Mouse (Mus musculus): Measurements from ENCODE around the gene Rpl23. TPM values are rescaled to one million over a fixed set of nuclear protein-coding genes. Genes with fewer than 3 reads are reported as not detected.
A peak's percentile ranks its signal among the peaks of the same experiment; 100 is the strongest.

Gene Rpl23
- polyA plus RNA-seq, 1 experiment, result 120 TPM

DNA sequence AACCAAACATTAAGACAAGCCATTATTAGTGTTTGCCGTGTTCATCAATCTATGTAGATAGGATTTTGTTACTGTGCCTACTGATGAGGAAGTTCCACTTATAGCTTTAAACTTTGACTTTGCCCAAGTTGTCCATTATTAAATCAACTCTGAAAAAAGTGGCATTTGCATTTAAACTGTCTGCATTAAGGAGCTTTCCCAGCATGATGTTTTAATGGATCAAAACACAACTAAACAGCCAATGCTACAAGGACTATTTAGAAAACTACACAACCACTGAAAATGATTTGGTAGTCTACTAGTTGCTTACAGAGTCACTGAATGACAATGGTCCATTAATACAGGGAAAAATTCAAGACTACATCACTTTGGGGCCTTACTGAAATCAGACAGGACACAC is 3.3 kb downstream of the Rpl23 start:
- no peaks in the 10 kb centered on the region for H3K27me3 ChIP-seq (ENCODE audit: control insufficient read depth, insufficient read depth, low read length)
- H3K4me1 ChIP-seq (ENCODE audit: control insufficient read depth, insufficient read depth, low read length), result peaks cover 3% of the 10 kb centered on the region
- H3K27ac ChIP-seq (ENCODE audit: control insufficient read depth, insufficient read depth, low read depth, low read length), result no peak overlapping the region
- TF ChIP-seq POLR2A (IDR thresholded peaks at IDR 0.05; ENCODE audit: control insufficient read depth, low read depth, low read length) (no peak), CTCF (IDR thresholded peaks at IDR 0.05; ENCODE audit: control insufficient read depth, insufficient read depth, insufficient replicate concordance, low read depth, low read length) (no peak)
- no peak overlapping the region for H3K4me3 ChIP-seq (ENCODE audit: control insufficient read depth, low read depth, low read length)
- no peaks in the 10 kb centered on the region; the same call in 1 of the 2 replicates for H3K36me3 ChIP-seq (ENCODE audit: control insufficient read depth, insufficient read depth, low read length)

GRCm38 (mm10) chr11:97777129-97777529 is 5.1 kb downstream of the Rpl23 start:
- TF ChIP-seq CTCF (IDR thresholded peaks at IDR 0.05; ENCODE audit: control insufficient read depth, insufficient read depth, insufficient replicate concordance, low read depth, low read length) (no peak), POLR2A (IDR thresholded peaks at IDR 0.05; ENCODE audit: control insufficient read depth, low read depth, low read length) (no peak)
- Histone ChIP-seq H3K4me3 (ENCODE audit: control insufficient read depth, low read depth, low read length) (peak overlapping the region; percentile 92), H3K36me3 (ENCODE audit: control insufficient read depth, insufficient read depth, low read length) (no peaks in the 10 kb centered on the region; the same call in 1 of the 2 replicates), H3K4me1 (ENCODE audit: control insufficient read depth, insufficient read depth, low read length) (peaks cover 3% of the 10 kb centered on the region), H3K27me3 (ENCODE audit: control insufficient read depth, insufficient read depth, low read length) (no peaks in the 10 kb centered on the region), H3K27ac (ENCODE audit: control insufficient read depth, insufficient read depth, low read depth, low read length) (no peak overlapping the region)

- H3K36me3 ChIP-seq (ENCODE audit: control insufficient read depth, insufficient read depth, low read length), result no peaks in the 10 kb centered on the region; the same call in 1 of the 2 replicates
- no peaks in the 10 kb centered on the region for H3K27me3 ChIP-seq (ENCODE audit: control insufficient read depth, insufficient read depth, low read length)
- peaks cover 3% of the 10 kb centered on the region for H3K4me1 ChIP-seq (ENCODE audit: control insufficient read depth, insufficient read depth, low read length)
- peak overlapping the region; percentile 54 for H3K27ac ChIP-seq (ENCODE audit: control insufficient read depth, insufficient read depth, low read depth, low read length)
- TF ChIP-seq CTCF (IDR thresholded peaks at IDR 0.05; ENCODE audit: control insufficient read depth, insufficient read depth, insufficient replicate concordance, low read depth, low read length) (no peak), POLR2A (IDR thresholded peaks at IDR 0.05; ENCODE audit: control insufficient read depth, low read depth, low read length) (no peak)
- H3K4me3 ChIP-seq (ENCODE audit: control insufficient read depth, low read depth, low read length), result peak overlapping the region; percentile 92
Measured at GRCm38 (mm10) chr11:97776497-97777128, 5.6 kb downstream of the Rpl23 start.

- H3K4me3 ChIP-seq (ENCODE audit: control insufficient read depth, low read depth, low read length), result peak within 1 kb of the TSS; percentile 92
- H3K27me3 ChIP-seq (ENCODE audit: control insufficient read depth, insufficient read depth, low read length), result no peaks in the 10 kb centered on the region
- no peaks in the 10 kb centered on the region; the same call in 1 of the 2 replicates for H3K36me3 ChIP-seq (ENCODE audit: control insufficient read depth, insufficient read depth, low read length)
- TF ChIP-seq POLR2A (IDR thresholded peaks at IDR 0.05; ENCODE audit: control insufficient read depth, low read depth, low read length), result peak; percentile 29; the same call in 1 of the 2 replicates
- no peak for TF ChIP-seq CTCF (IDR thresholded peaks at IDR 0.05; ENCODE audit: control insufficient read depth, insufficient read depth, insufficient replicate concordance, low read depth, low read length)
- peaks cover 3% of the 10 kb centered on the region for H3K4me1 ChIP-seq (ENCODE audit: control insufficient read depth, insufficient read depth, low read length)
- peak within 1 kb of the TSS; percentile 95 for H3K27ac ChIP-seq (ENCODE audit: control insufficient read depth, insufficient read depth, low read depth, low read length)
Measured at GRCm38 (mm10) chr11:97775808-97776496, 6.3 kb downstream of the Rpl23 start, which contains the start of gene 1700001P01Rik. Gene 1700001P01Rik, minus strand, starts transcription at chr11:97775918.

- TF ChIP-seq CTCF (IDR thresholded peaks at IDR 0.05; ENCODE audit: control insufficient read depth, insufficient read depth, insufficient replicate concordance, low read depth, low read length), result no peak
- TF ChIP-seq POLR2A (IDR thresholded peaks at IDR 0.05; ENCODE audit: control insufficient read depth, low read depth, low read length), result peak; percentile 47; the same call in 1 of the 2 replicates
- Histone ChIP-seq H3K4me1 (ENCODE audit: control insufficient read depth, insufficient read depth, low read length) (peaks cover 3% of the 10 kb centered on the region; the same call in 1 of the 2 replicates), H3K4me3 (ENCODE audit: control insufficient read depth, low read depth, low read length) (peak overlapping the region; percentile 92), H3K27me3 (ENCODE audit: control insufficient read depth, insufficient read depth, low read length) (no peaks in the 10 kb centered on the region), H3K36me3 (ENCODE audit: control insufficient read depth, insufficient read depth, low read length) (no peaks in the 10 kb centered on the region), H3K27ac (ENCODE audit: control insufficient read depth, insufficient read depth, low read depth, low read length) (peak overlapping the region; percentile 95)
Measured at GRCm38 (mm10) chr11:97775186-97775585, 7.1 kb downstream of the Rpl23 start.

DNA sequence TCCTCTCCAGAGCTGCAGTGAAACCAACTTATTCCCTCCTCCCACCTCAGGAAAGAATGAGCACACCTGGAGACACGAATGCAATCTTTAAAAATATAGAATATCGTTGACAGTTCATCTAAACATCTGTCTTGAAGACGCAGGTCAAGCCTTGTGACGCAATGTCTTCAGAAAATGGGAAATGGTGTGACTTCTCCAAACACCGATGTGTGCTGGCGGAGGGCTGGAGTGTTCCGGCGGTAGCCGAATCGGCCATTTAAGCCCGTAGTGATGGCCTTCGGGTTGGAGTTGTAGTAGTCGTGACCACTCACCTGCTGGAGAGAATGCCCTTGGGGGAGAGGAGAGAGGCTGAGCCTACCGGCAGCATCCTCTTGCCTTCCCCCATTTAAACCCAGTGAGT is 10.8 kb downstream of the Rpl23 start:
- H3K4me1 ChIP-seq (ENCODE audit: control insufficient read depth, insufficient read depth, low read length), result peaks cover 3% of the 10 kb centered on the region; the same call in 1 of the 2 replicates
- no peak overlapping the region for H3K27ac ChIP-seq (ENCODE audit: control insufficient read depth, insufficient read depth, low read depth, low read length)

DNA sequence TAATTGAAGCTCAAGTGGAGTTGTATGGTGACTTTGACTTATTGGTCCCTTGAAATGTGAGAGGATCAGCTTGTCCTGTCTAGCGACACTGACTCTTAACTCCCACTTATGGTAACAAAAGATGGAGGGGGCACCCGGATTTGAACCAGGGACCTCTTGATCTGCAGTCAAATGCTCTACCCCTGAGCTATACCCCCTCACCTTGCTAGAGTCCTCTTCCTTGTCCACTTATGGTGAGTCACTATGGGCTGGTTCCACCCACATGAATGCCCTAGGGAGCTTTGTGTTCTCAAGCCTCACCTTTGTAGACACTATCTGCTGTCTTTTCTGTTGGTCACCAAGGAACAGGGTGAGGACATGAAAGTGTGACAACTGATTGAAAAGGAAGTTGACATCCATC is 12.5 kb downstream of the Rpl23 start:
- Histone ChIP-seq H3K4me1 (ENCODE audit: control insufficient read depth, insufficient read depth, low read length) (peaks cover 2% of the 10 kb centered on the region), H3K36me3 (ENCODE audit: control insufficient read depth, insufficient read depth, low read length) (no peaks in the 10 kb centered on the region), H3K27ac (ENCODE audit: control insufficient read depth, insufficient read depth, low read depth, low read length) (no peak overlapping the region), H3K4me3 (ENCODE audit: control insufficient read depth, low read depth, low read length) (no peak overlapping the region), H3K27me3 (ENCODE audit: control insufficient read depth, insufficient read depth, low read length) (no peaks in the 10 kb centered on the region)
- no peak for TF ChIP-seq CTCF (IDR thresholded peaks at IDR 0.05; ENCODE audit: control insufficient read depth, insufficient read depth, insufficient replicate concordance, low read depth, low read length)
- TF ChIP-seq POLR2A (IDR thresholded peaks at IDR 0.05; ENCODE audit: control insufficient read depth, low read depth, low read length), result no peak

More for the DNA sequence above, 10.8 kb downstream of the Rpl23 start:
- no peaks in the 10 kb centered on the region for H3K27me3 ChIP-seq (ENCODE audit: control insufficient read depth, insufficient read depth, low read length)
- no peak for TF ChIP-seq CTCF (IDR thresholded peaks at IDR 0.05; ENCODE audit: control insufficient read depth, insufficient read depth, insufficient replicate concordance, low read depth, low read length)
- no peak for TF ChIP-seq POLR2A (IDR thresholded peaks at IDR 0.05; ENCODE audit: control insufficient read depth, low read depth, low read length)
- no peaks in the 10 kb centered on the region for H3K36me3 ChIP-seq (ENCODE audit: control insufficient read depth, insufficient read depth, low read length)
- H3K4me3 ChIP-seq (ENCODE audit: control insufficient read depth, low read depth, low read length), result no peak overlapping the region

Data from testis, adult 2 months (tissue).